Mouse (Mus musculus) lung, postnatal 0 days (tissue): Measurements from ENCODE around the gene Haao. TPM values are rescaled to one million over a fixed set of nuclear protein-coding genes. Genes with fewer than 3 reads are reported as not detected.

Experiments used
- ATAC-seq: fragments of 200-750 bp; cut with Nextera tagmentation; 2 replicates; pipeline ENCODE4 v1.8.0; 2017; ENCODE audit warnings: moderate library complexity
- DNase-seq: peaks from one replicate; pipeline ENCODE4 v3.0.0-alpha.2; 2016; ENCODE audit warnings: low spot score
- H3K27ac ChIP-seq: fragments of 300-500 bp; sonication (generic); 2 replicates; pipeline ENCODE4 v1.5.1; 2014; ENCODE audit warnings: antibody characterized with exemption, mild to moderate bottlenecking, low read length, mixed read lengths
- H3K27me3 ChIP-seq: fragments of 300-500 bp; sonication (generic); replicated peaks from 2 replicates; pipeline ENCODE4 v1.6.1; 2014; ENCODE audit warnings: low read length, mixed read lengths; ENCODE audit not compliant: insufficient read depth
- H3K36me3 ChIP-seq: fragments of 300-500 bp; sonication (generic); 2 replicates; pipeline ENCODE4 v1.6.1; 2014; ENCODE audit warnings: low read length, mixed read lengths; ENCODE audit not compliant: insufficient read depth
- H3K4me1 ChIP-seq: fragments of 300-500 bp; sonication (generic); 2 replicates; pipeline ENCODE4 v1.6.1; 2014; ENCODE audit warnings: antibody characterized with exemption, low read depth, low read length, mixed read lengths; ENCODE audit not compliant: insufficient read depth
- H3K4me2 ChIP-seq: fragments of 300-500 bp; sonication (generic); replicated peaks from 2 replicates; pipeline ENCODE4 v1.6.1; 2014; ENCODE audit warnings: low read depth, mild to moderate bottlenecking, low read length, moderate library complexity, mixed read lengths
- H3K4me3 ChIP-seq: fragments of 300-500 bp; sonication (generic); 2 replicates; pipeline ENCODE4 v1.5.1; 2014; ENCODE audit warnings: low read depth, low read length
- H3K9ac ChIP-seq: fragments of 300-500 bp; sonication (generic); replicated peaks from 2 replicates; pipeline ENCODE4 v1.6.1; 2014; ENCODE audit warnings: low read depth, mild to moderate bottlenecking
- H3K9me3 ChIP-seq: fragments of 300-500 bp; sonication (generic); 2 replicates; pipeline ENCODE4 v1.6.1; 2016; ENCODE audit warnings: low read length, mixed read lengths
- CTCF ChIP-seq: IDR thresholded peaks from 2 replicates; pipeline ENCODE4 v1.5.1; 2016; ENCODE audit warnings: antibody characterized with exemption, mild to moderate bottlenecking
- EP300 ChIP-seq: IDR thresholded peaks from 2 replicates; pipeline ENCODE4 v1.6.1; 2016; ENCODE audit warnings: antibody characterized with exemption, mild to moderate bottlenecking, control low read depth
- WGBS: fragments of 180-500 bp; shearing (Covaris S2); extraction: QIAGEN DNeasy Blood & Tissue Kit; methylation state at CpG from one replicate; pipeline ENCODE4 v1.1.7; 2014; 5-methylcytosine and 5-hydroxymethylcytosine counted together
- polyA plus RNA-seq: library from polyadenylated mRNA; unstranded; fragments of >200 nt; fragmentation: Nextera tagmentation; extraction: Ambion mirVana; gene quantifications from 2 replicates; pipeline ENCODE4 v1.2.1, GENCODE M21; 2015

Gene Haao
- polyA plus RNA-seq, 1 experiment from 2014 or later = 1.6 TPM

GRCm38 (mm10) chr17:83812200-83812944, 35.4 kb downstream of the Haao start:
- no peak for DNase-seq
- 92% methylated on average over 17 of the region's 17 CpGs for WGBS
- no peaks in the 10 kb centered on the region for H3K27me3 ChIP-seq
- H3K36me3 ChIP-seq = peaks cover 7% of the 10 kb centered on the region; the same call in 1 of the 2 replicates
- no peak for ATAC-seq
- no peak for TF ChIP-seq CTCF
- H3K4me1 ChIP-seq = no peaks in the 10 kb centered on the region; the same call in 1 of the 2 replicates
- H3K9ac ChIP-seq = no peak overlapping the region
- H3K4me2 ChIP-seq = no peak overlapping the region
- H3K27ac ChIP-seq = no peak overlapping the region
- H3K4me3 ChIP-seq = no peak overlapping the region
- H3K9me3 ChIP-seq = no peaks in the 10 kb centered on the region

DNA sequence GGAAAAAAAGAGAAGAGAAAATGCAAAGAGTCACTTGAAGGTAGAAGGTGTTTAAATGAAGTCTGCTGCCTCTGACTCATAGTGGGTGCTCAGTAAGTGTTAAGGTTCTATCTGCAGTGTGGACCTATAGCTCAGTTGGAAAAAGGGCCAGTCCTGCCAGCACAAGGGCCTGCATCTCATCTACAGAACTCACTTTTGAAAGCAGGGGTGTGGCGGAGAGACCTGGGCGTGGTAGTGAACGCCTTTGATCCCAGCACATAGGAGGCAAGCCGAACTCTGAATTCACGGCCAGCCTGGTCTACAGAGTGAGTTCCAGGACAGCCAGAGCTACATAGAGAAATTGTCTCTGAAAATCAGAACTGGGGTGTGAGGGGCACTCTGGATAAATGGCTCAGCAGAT, 37.5 kb downstream of the Haao start:
- DNase-seq (no peak), ATAC-seq (peak; percentile 59)
- H3K36me3 ChIP-seq = peaks cover 7% of the 10 kb centered on the region; the same call in 1 of the 2 replicates
- TF ChIP-seq CTCF (no peak), EP300 (no peak)
- no peaks in the 10 kb centered on the region for H3K27me3 ChIP-seq
- H3K27ac ChIP-seq = no peak overlapping the region
- H3K4me3 ChIP-seq = no peak overlapping the region
- no peaks in the 10 kb centered on the region; the same call in 1 of the 2 replicates for H3K4me1 ChIP-seq
- no peaks in the 10 kb centered on the region for H3K9me3 ChIP-seq
- no peak overlapping the region for H3K9ac ChIP-seq
- no peak overlapping the region for H3K4me2 ChIP-seq
- 79% methylated on average over 5 of the region's 5 CpGs for WGBS

DNA sequence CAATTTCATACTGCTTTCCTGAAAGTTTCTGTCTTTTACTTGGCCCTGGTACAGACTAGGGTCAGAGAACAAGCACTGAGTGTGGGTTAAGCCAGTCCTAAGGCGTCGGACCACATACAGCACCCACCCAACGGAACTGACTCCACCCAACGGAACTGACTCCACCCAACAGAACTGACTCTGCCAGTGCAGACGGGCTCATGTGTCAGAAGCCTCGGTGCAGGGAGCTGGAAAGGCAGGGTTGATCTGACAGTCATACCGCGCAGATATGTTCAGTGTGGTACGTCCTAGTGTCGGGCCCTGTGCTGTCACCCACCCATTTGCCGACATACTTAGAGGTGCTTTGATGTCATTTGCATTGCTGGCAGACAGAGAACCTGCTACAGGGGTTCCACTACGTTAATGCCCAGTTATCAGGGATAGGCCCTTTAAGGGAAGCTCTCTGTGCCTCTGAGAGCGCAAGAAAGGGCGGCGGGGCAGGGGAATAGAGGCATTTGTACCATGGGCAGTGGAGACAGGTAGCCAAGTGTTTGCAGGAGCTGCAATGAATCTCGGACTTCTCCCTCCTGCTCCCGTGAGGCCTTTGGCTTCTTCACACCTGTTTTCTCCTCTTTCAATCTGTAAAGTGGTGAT, 38.5 kb downstream of the Haao start:
- H3K27me3 ChIP-seq = no peaks in the 10 kb centered on the region
- H3K9ac ChIP-seq = no peak overlapping the region
- DNase-seq = no peak
- H3K4me3 ChIP-seq = no peak overlapping the region
- ATAC-seq = no peak
- TF ChIP-seq CTCF = no peak
- H3K9me3 ChIP-seq = no peaks in the 10 kb centered on the region
- 81% methylated on average over 17 of the region's 17 CpGs for WGBS
- H3K4me2 ChIP-seq = no peak overlapping the region
- H3K4me1 ChIP-seq = no peaks in the 10 kb centered on the region; the same call in 1 of the 2 replicates
- H3K36me3 ChIP-seq = peaks cover 7% of the 10 kb centered on the region; the same call in 1 of the 2 replicates
- no peak overlapping the region for H3K27ac ChIP-seq

DNA sequence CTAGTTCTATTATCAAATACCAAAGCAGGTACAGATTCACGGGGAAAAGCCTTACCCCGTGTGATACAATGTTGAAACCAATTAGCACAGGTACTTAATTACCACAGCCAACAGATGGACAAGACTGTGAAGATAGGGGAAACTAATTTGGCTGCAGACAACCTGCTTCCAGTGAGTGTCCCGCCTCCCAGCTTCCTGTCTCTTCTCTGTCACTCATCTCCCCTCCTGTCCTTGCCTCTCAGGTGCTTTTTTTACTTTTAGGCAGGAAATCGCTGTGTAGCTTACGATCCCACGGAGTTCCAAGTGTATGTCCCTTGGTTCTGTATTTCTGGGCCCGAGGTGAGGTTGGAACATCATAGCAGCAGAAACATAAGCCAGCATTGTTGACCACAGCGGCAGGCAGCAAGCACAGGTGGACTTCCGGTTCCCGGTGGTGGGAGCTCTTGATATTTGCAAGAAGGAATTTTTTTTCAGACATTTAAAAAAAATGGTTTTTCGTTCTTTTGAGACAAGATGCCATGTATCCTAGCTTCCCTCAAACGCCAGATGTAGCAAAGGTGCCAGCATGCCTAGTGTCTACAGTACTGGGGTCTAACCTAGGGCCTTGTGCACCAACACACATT, 39.2 kb downstream of the Haao start:
- ATAC-seq = no peak
- no peak overlapping the region for H3K4me3 ChIP-seq
- WGBS = 87% methylated on average over 12 of the region's 12 CpGs

GRCm38 (mm10) chr17:83807778-83808398, 39.9 kb downstream of the Haao start:
- Histone ChIP-seq H3K27ac (no peak overlapping the region), H3K4me2 (no peak overlapping the region), H3K4me3 (no peak overlapping the region), H3K36me3 (peaks cover 7% of the 10 kb centered on the region; the same call in 1 of the 2 replicates), H3K4me1 (no peaks in the 10 kb centered on the region; the same call in 1 of the 2 replicates), H3K27me3 (no peaks in the 10 kb centered on the region), H3K9ac (no peak overlapping the region), H3K9me3 (no peaks in the 10 kb centered on the region)
- WGBS = 69% methylated on average over 11 of the region's 11 CpGs
- DNase-seq (peak; percentile 85), ATAC-seq (peak; percentile 13; the same call in 1 of the 2 replicates)
- TF ChIP-seq CTCF (peak; percentile 83), EP300 (no peak)

More for the DNA sequence above, 39.2 kb downstream of the Haao start:
- DNase-seq = no peak
- H3K27me3 ChIP-seq = no peaks in the 10 kb centered on the region
- no peaks in the 10 kb centered on the region for H3K9me3 ChIP-seq
- no peak overlapping the region for H3K27ac ChIP-seq
- H3K9ac ChIP-seq = no peak overlapping the region
- peaks cover 7% of the 10 kb centered on the region; the same call in 1 of the 2 replicates for H3K36me3 ChIP-seq
- H3K4me2 ChIP-seq = no peak overlapping the region
- no peaks in the 10 kb centered on the region; the same call in 1 of the 2 replicates for H3K4me1 ChIP-seq
- no peak for TF ChIP-seq CTCF
- no peak for TF ChIP-seq EP300

GRCm38 (mm10) chr17:83807345-83807744, 40.4 kb downstream of the Haao start:
- 32% methylated on average over 7 of the region's 7 CpGs for WGBS

More at GRCm38 (mm10) chr17:83807345-83807744, 40.4 kb downstream of the Haao start:
- Histone ChIP-seq H3K27ac (no peak overlapping the region), H3K4me2 (no peak overlapping the region), H3K36me3 (peaks cover 7% of the 10 kb centered on the region; the same call in 1 of the 2 replicates), H3K9ac (no peak overlapping the region), H3K4me3 (no peak overlapping the region), H3K9me3 (no peaks in the 10 kb centered on the region), H3K4me1 (no peaks in the 10 kb centered on the region; the same call in 1 of the 2 replicates), H3K27me3 (no peaks in the 10 kb centered on the region)
- DNase-seq (no peak), ATAC-seq (no peak)
- TF ChIP-seq CTCF (no peak), EP300 (no peak)
